ENCODE assay signal across 8 mouse cellular contexts in the genomic region with DNA sequence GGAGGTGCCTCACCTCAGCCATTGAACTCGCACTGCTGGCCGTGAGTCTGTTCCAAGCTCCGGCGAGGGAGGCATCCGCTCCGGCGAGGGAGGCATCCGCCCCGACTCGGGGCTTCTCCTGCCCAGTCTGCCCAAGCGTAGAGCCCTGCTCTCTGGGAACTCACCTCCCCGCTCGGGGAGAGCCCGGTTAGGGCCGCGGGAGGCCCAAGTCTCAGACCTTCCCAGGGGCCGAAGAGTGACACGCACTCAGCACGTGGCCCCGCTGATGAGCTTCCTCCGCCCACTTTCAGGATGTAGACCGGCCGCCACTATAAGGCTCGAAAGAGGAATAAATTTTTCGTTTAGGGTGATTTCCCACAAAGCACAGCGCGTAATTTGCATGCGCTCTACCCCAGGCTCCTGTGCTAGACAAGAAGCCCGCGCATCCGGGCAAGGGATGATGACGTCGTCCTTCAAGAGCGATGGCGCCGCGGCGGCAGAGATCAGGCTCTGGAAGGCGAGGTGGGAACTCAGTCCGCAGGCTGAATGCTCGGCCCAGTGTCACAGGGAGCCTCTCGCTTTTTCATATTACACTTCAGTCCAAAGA. TPM values are rescaled to one million over a fixed set of nuclear protein-coding genes. Genes with fewer than 3 reads are reported as not detected.
DNase-seq lines count a peak whose midpoint lies in the region; ATAC-seq and TF ChIP-seq lines count a peak whose summit lies in the region.

A gene (minus strand): TSS at position 246 of the 586 bp plus-strand sequence.
A gene (plus strand): TSS at position 355 of the 586 bp plus-strand sequence.

- under 1% methylated on average over 42 of the region's 42 CpGs for WGBS in forebrain, embryonic 15.5 days
- whole genome bisulfite sequencing in lung, adult 2 months = under 1% methylated on average over 42 of the region's 42 CpGs

- H3K27me3 ChIP-seq in forebrain, embryonic 15.5 days = no peaks in the 10 kb centered on the region

- TF ChIP-seq POLR2A in lung, adult 2 months (IDR thresholded peaks at IDR 0.05; ENCODE audit: borderline replicate concordance, extremely low read depth, low read depth, low read length) = peak; percentile 86

- peak within 1 kb of the TSS; percentile 74; the same call in 1 of the 2 replicates for H3K27ac ChIP-seq in ES-E14 (ENCODE audit: insufficient read depth, low read depth, low read length, poor library complexity, severe bottlenecking)
- peak within 1 kb of the TSS; percentile 96 for H3K27ac ChIP-seq in forebrain, embryonic 15.5 days (replicated peaks)

- no peak for TF ChIP-seq CTCF in lung, adult 2 months (IDR thresholded peaks at IDR 0.05; ENCODE audit: insufficient read depth, low read length)

- DNase-seq in ES-E14 (ENCODE audit: low read depth, low spot score) = peak; percentile 96
- DNase-seq in cerebellum, adult 11-12 months = peak; percentile 99
- peak; percentile 95 for DNase-seq in heart, postnatal 25 days (ENCODE audit: low spot score)
- peak; percentile 96 to 99 for DNase-seq in layer of hippocampus, adult 18-20 months (ENCODE audit: low spot score in 2 of 2)
- peak; percentile 98 for DNase-seq in lung, adult 2 months
- DNase-seq in thymus, adult 18-20 months = peak; percentile 90 to 95

- ATAC-seq in forebrain, embryonic 15.5 days (replicated peaks) = peak; percentile 99
- ATAC-seq in neutrophil, adult 5-6 weeks (ENCODE audit: extremely low read depth, insufficient number of reproducible peaks, low FRiP score, poor library complexity, severe bottlenecking) = peak; percentile 93

- peaks cover 16% of the 10 kb centered on the region for H3K36me3 ChIP-seq in ES-E14 (ENCODE audit: control insufficient read depth, insufficient read depth, low read length, poor library complexity, severe bottlenecking)
- peaks cover 8% of the 10 kb centered on the region for H3K36me3 ChIP-seq in forebrain, embryonic 15.5 days

- intact Hi-C loops in heart, postnatal 25 days (cut with DNase I) = loop anchor here (2.0 to 5.0 kb wide), 4 partner anchors 23 to 283 kb away; a partner anchor contains a TSS

- peaks cover 2 to 5% of the 10 kb centered on the region in 2 experiments; a peak in 3 of 4 replicates for H3K4me1 ChIP-seq in ES-E14 (ENCODE audit: control insufficient read depth in 2 of 2, insufficient read depth in 2 of 2, low read length in 2 of 2, poor library complexity in 1 of 2)
- H3K4me1 ChIP-seq in forebrain, embryonic 15.5 days = peaks cover 7% of the 10 kb centered on the region
- no peaks in the 10 kb centered on the region; the same call in none of the 2 replicates for H3K4me1 ChIP-seq in lung, adult 2 months (ENCODE audit: control insufficient read depth, insufficient read depth, low read length)

- H3K4me2 ChIP-seq in forebrain, embryonic 15.5 days (replicated peaks) = peak within 1 kb of the TSS; percentile 62

- H3K4me3 ChIP-seq in ES-E14 (ENCODE audit: insufficient read depth in 1 of 2, low read depth in 1 of 2, low read length in 2 of 2, poor library complexity in 1 of 2, severe bottlenecking in 1 of 2) = peak within 1 kb of the TSS; percentile 91 to 95
- H3K4me3 ChIP-seq in forebrain, embryonic 15.5 days = peak within 1 kb of the TSS; percentile 64
- H3K4me3 ChIP-seq in lung, adult 2 months (replicated peaks; ENCODE audit: extremely low read depth, low read depth, low read length) = peak within 1 kb of the TSS; percentile 66

- no peaks in the 10 kb centered on the region for H3K9me3 ChIP-seq in ES-E14 (ENCODE audit: control insufficient read depth, insufficient read depth, low read depth, low read length)
- H3K9me3 ChIP-seq in forebrain, embryonic 15.5 days = no peaks in the 10 kb centered on the region

- H3K9ac ChIP-seq in ES-E14 (ENCODE audit: insufficient read depth, low read depth, low read length, poor library complexity, severe bottlenecking) = peak within 1 kb of the TSS; percentile 98
- H3K9ac ChIP-seq in forebrain, embryonic 15.5 days (replicated peaks) = peak within 1 kb of the TSS; percentile 88

- in situ Hi-C loops in ES-E14 (cut with MboI; ENCODE audit: low sequenced_read_pairs in 2 of 2, unreplicated experiment in 2 of 2) = no loop called here

TF ChIP-seq in ES-E14, 5 proteins besides CTCF, POLR2A, EP300 and RAD21:
- peak; percentile 73; the same call in 1 of the 2 replicates for TF ChIP-seq HCFC1 (IDR thresholded peaks at IDR 0.05; ENCODE audit: borderline replicate concordance, insufficient read depth, low read length)
- no peak for TF ChIP-seq ZNF384 (IDR thresholded peaks at IDR 0.05; ENCODE audit: low read depth, low read length)

RNA-seq across cellular contexts. Expression of the first gene that starts in this region (rescaled TPM):
- total RNA-seq in ES-E14 (2012; rRNA removed) = 24.1 and 29.4 TPM in 2 replicates
- polyA plus RNA-seq in forebrain, embryonic 15.5 days (2015; fragmentation: Nextera tagmentation; extraction: Ambion mirVana) = 0.11 TPM in 2 replicates
- total RNA-seq in heart, postnatal 25 days (2021) = under 1 TPM in 1 of 2 experiments, not detected in 1; 0.39 TPM
- total RNA-seq in layer of hippocampus, adult 18-20 months (2021) = not detected
- not detected in 2 replicates for polyA plus RNA-seq in lung, adult 2 months (2012; rRNA removed)
- total RNA-seq in neutrophil, adult 5-6 weeks (2017) = not detected in 2 replicates

RNA-seq across cellular contexts. Expression of the second gene that starts in this region (rescaled TPM):
- 44.7 and 115 TPM in 2 replicates for total RNA-seq in ES-E14 (2012; rRNA removed)
- polyA plus RNA-seq in forebrain, embryonic 15.5 days (2015; fragmentation: Nextera tagmentation; extraction: Ambion mirVana) = 51.6 and 59.1 TPM in 2 replicates
- total RNA-seq in heart, postnatal 25 days (2021) = 10 to 100 TPM; 13.4 to 16.0 TPM
- 10 to 100 TPM; 22.1 to 28.9 TPM for total RNA-seq in layer of hippocampus, adult 18-20 months (2021)
- polyA plus RNA-seq in lung, adult 2 months (2012; rRNA removed) = 9.6 and 17.4 TPM in 2 replicates
- total RNA-seq in neutrophil, adult 5-6 weeks (2017) = 79.5 and 95.5 TPM in 2 replicates

Comparison
In these comparisons a context has a peak if more than half of its experiments do, and no peak if none do; other contexts are left out.
1. Peak in every context shown above with its lines: DNase-seq, ATAC-seq, H3K4me3 ChIP-seq and H3K27ac ChIP-seq.
2. RNA of the first gene that starts in this region (total RNA-seq): 24.1 to 29.4 TPM in ES-E14; 0.39 TPM in heart, postnatal 25 days, not detected in layer of hippocampus, adult 18-20 months and not detected in neutrophil, adult 5-6 weeks; every median in the first group is over 10 times any median in the second.